In the genomic region with DNA sequence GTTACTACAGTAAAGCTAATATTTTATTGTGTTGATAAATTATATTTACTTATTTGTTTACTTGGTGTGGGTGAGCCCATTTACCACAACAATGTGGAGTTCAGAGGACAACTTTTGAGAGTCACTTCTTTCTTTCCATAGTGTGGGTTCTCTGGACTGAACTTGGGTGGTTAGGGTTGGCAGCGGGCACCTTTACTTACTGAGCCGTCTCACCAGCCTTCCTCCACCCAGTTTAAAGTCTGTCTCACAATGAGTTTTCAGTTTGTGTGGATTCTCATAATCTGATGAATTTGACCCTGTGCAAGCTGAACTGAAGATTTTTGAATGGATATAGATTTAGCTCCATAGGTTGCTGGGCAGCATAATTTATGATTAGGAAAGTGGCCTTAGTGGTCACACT, we compare ENCODE assay signal across 38 mouse cellular contexts. TPM values are rescaled to one million over a fixed set of nuclear protein-coding genes. Genes with fewer than 3 reads are reported as not detected.
"Had no signal": no experiment of that assay in that cellular context is flagged by ENCODE, and none has a peak within 500 bp of the region (broad histone marks: within the 10 kb centered on the region; RNA-seq: fewer than 3 reads in every experiment).

No protein-coding gene starts in this region.

- H3K27ac ChIP-seq: limb, embryonic 10.5 days; limb, embryonic 12.5 days; limb, embryonic 13.5 days; limb, embryonic 15.5 days; liver, embryonic 12.5 days; liver, embryonic 13.5 days; liver, embryonic 14.5 days; liver, embryonic 15.5 days; lung, embryonic 15.5 days; macrophage; midbrain, embryonic 10.5 days; midbrain, embryonic 12.5 days; midbrain, embryonic 13.5 days; midbrain, embryonic 15.5 days; neural tube, embryonic 12.5 days had no signal

- H3K4me3 ChIP-seq: limb, embryonic 10.5 days; limb, embryonic 12.5 days; limb, embryonic 13.5 days; limb, embryonic 15.5 days; liver, embryonic 12.5 days; liver, embryonic 13.5 days; liver, embryonic 15.5 days; lung, embryonic 15.5 days; megakaryocyte, embryonic 14.5 days; midbrain, embryonic 10.5 days; midbrain, embryonic 12.5 days; midbrain, embryonic 13.5 days; midbrain, embryonic 15.5 days; myocyte; neural tube, embryonic 12.5 days had no signal

- DNase-seq: left cerebral cortex, postnatal 4 days; liver; liver, embryonic 13.5 days; liver, postnatal 0 days; lung, adult 18-20 months; lung, adult 2 months; lung, embryonic 14.5 days; lung, postnatal 10 days; lung, postnatal 14 days; lung, postnatal 36 days; lung, postnatal 4 days; midbrain, embryonic 14.5 days had no signal

- H3K36me3 ChIP-seq: limb, embryonic 10.5 days; limb, embryonic 12.5 days; limb, embryonic 13.5 days; limb, embryonic 15.5 days; liver, embryonic 12.5 days; liver, embryonic 13.5 days; liver, embryonic 15.5 days; lung, embryonic 15.5 days; midbrain, embryonic 10.5 days; midbrain, embryonic 12.5 days; midbrain, embryonic 13.5 days; midbrain, embryonic 15.5 days; neural tube, embryonic 12.5 days had no signal

- ATAC-seq: liver, embryonic 12.5 days; liver, postnatal 0 days; lung, postnatal 0 days; midbrain, embryonic 13.5 days; midbrain, embryonic 15.5 days; midbrain, embryonic 16.5 days had no signal

- H3K4me1 ChIP-seq: limb, embryonic 10.5 days; limb, embryonic 12.5 days; limb, embryonic 13.5 days; limb, embryonic 15.5 days; liver, embryonic 12.5 days; liver, embryonic 13.5 days; liver, embryonic 15.5 days; lung, embryonic 15.5 days; megakaryocyte, embryonic 14.5 days; midbrain, embryonic 10.5 days; midbrain, embryonic 12.5 days; midbrain, embryonic 13.5 days; midbrain, embryonic 15.5 days; neural tube, embryonic 12.5 days had no signal

- H3K9me3 ChIP-seq: limb, embryonic 10.5 days; limb, embryonic 12.5 days; limb, embryonic 13.5 days; limb, embryonic 15.5 days; liver, embryonic 12.5 days; liver, embryonic 13.5 days; liver, embryonic 15.5 days; lung, embryonic 15.5 days; midbrain, embryonic 10.5 days; midbrain, embryonic 12.5 days; midbrain, embryonic 13.5 days; midbrain, embryonic 15.5 days had no signal

- H3K27me3 ChIP-seq: limb, embryonic 12.5 days; limb, embryonic 13.5 days; limb, embryonic 15.5 days; liver, embryonic 12.5 days; liver, embryonic 13.5 days; liver, embryonic 15.5 days; lung, embryonic 15.5 days; megakaryocyte, embryonic 14.5 days; midbrain, embryonic 12.5 days; midbrain, embryonic 13.5 days; midbrain, embryonic 15.5 days; neural tube, embryonic 12.5 days had no signal

- H3K9ac ChIP-seq: limb, embryonic 12.5 days; limb, embryonic 13.5 days; limb, embryonic 15.5 days; liver, embryonic 12.5 days; liver, embryonic 13.5 days; liver, embryonic 14.5 days; liver, embryonic 15.5 days; liver, postnatal 0 days; lung, embryonic 14.5 days; lung, embryonic 15.5 days; midbrain, embryonic 12.5 days; midbrain, embryonic 13.5 days; midbrain, embryonic 15.5 days; neural tube, embryonic 12.5 days had no signal

- H3K4me2 ChIP-seq: limb, embryonic 12.5 days; limb, embryonic 13.5 days; limb, embryonic 15.5 days; liver, embryonic 11.5 days; liver, embryonic 12.5 days; liver, embryonic 13.5 days; liver, embryonic 15.5 days; lung, embryonic 14.5 days; lung, embryonic 15.5 days; midbrain, embryonic 11.5 days; midbrain, embryonic 12.5 days; midbrain, embryonic 13.5 days; midbrain, embryonic 15.5 days; neural tube, embryonic 12.5 days had no signal

RNA-seq across cellular contexts. Expression of a gene that starts 53.5 kb away (rescaled TPM):
- polyA plus RNA-seq: limb, embryonic 10.5 days; limb, embryonic 11.5 days; limb, embryonic 12.5 days; limb, embryonic 13.5 days; limb, embryonic 14.5 days; limb, embryonic 15.5 days; liver, adult 2 months; liver, embryonic 11.5 days; liver, embryonic 12.5 days; liver, embryonic 13.5 days; liver, embryonic 14.5 days; liver, embryonic 15.5 days; liver, embryonic 16.5 days; liver, postnatal 0 days; lung, adult 2 months; lung, embryonic 14.5 days; lung, postnatal 0 days; macrophage; midbrain, embryonic 10.5 days; midbrain, embryonic 11.5 days; midbrain, embryonic 12.5 days; midbrain, embryonic 13.5 days; midbrain, embryonic 14.5 days; midbrain, embryonic 15.5 days; midbrain, embryonic 16.5 days; midbrain, postnatal 0 days; myocyte; neural tube, embryonic 11.5 days; neural tube, embryonic 12.5 days had no signal
